Comparison of ENCODE assay signal across 16 mouse cellular contexts in the genomic region with DNA sequence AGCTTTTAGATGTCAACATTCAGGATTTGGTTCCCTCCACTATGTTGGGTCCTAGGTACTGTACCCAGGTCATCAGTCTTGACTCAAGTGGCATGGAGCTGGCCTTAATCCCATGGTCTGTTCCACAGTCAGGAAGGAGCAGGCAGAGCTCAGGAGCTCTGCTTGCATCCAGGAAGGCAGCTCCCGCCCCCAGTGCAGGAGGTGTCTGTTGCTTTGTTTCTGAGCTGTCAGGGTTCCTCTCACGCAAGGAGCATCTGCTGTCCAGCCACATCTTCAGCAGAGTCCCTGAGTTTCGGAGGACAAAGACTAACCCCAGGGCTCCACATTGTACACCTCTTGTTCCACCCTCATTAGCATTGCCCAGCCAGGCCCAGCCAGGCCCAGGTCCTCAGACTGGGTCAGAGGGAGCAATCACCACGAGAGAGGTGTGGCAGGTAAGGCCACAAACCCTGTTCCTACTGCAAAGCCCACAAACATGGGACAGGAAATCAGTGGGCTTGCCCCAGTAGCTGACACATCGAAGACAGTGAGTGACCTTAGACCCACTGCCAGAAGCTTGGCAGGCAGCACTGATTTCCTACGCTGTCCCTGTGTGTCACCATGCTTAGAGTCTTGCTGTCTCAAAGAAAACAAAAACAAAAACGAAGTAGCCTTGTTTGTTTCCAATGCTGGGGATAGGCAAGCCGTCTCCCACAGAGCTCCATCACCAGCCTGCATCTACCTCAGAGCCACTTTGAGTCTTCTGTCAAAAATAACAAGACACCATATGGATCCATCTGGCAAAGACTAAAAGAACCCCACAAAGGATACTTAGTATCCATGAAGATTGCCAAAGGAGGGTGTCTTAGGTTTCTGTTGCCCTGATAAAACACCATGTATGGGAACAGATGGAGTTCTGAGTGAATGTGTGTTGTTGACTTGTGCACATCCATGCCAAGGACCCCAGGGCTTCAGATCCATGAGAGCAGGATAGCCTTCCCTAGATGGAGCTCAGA. TPM values are rescaled to one million over a fixed set of nuclear protein-coding genes. Genes with fewer than 3 reads are reported as not detected.
DNase-seq lines count a peak whose midpoint lies in the region; ATAC-seq and TF ChIP-seq lines count a peak whose summit lies in the region.
"Had no signal": no experiment of that assay in that cellular context is flagged by ENCODE, and none has a peak within 500 bp of the region (broad histone marks: within the 10 kb centered on the region; RNA-seq: fewer than 3 reads in every experiment).

No protein-coding gene starts in this region.

- no peaks in the 10 kb centered on the region for H3K36me3 ChIP-seq in forebrain, embryonic 13.5 days (ENCODE audit: poor library complexity, severe bottlenecking)
- H3K36me3 ChIP-seq in forebrain, embryonic 11.5 days (ENCODE audit: control insufficient read depth, insufficient read depth, low read length): no peaks in the 10 kb centered on the region
- no peaks in the 10 kb centered on the region for H3K36me3 ChIP-seq in liver, embryonic 13.5 days
- H3K36me3 ChIP-seq in liver, embryonic 11.5 days (ENCODE audit: control insufficient read depth, insufficient read depth, low read length): no peaks in the 10 kb centered on the region
- H3K36me3 ChIP-seq in stomach, postnatal 0 days (ENCODE audit: control insufficient read depth, insufficient read depth, low read length): no peaks in the 10 kb centered on the region
- H3K36me3 ChIP-seq: heart, embryonic 12.5 days; limb, embryonic 13.5 days; midbrain, embryonic 15.5 days had no signal

- H3K27me3 ChIP-seq in forebrain, embryonic 13.5 days: no peaks in the 10 kb centered on the region
- H3K27me3 ChIP-seq in forebrain, embryonic 11.5 days (ENCODE audit: control insufficient read depth, insufficient read depth, low read length): no peaks in the 10 kb centered on the region
- peaks cover 32% of the 10 kb centered on the region for H3K27me3 ChIP-seq in liver, embryonic 13.5 days
- H3K27me3 ChIP-seq in liver, embryonic 11.5 days (replicated peaks; ENCODE audit: control insufficient read depth, insufficient read depth, low read length): 0 out of 2 replicates have a peak, but pooled peaks cover 3% of the 10 kb centered on the region
- no peaks in the 10 kb centered on the region for H3K27me3 ChIP-seq in stomach, postnatal 0 days (ENCODE audit: control insufficient read depth, insufficient read depth, low read length)
- H3K27me3 ChIP-seq: limb, embryonic 13.5 days; midbrain, embryonic 15.5 days had no signal

- TF ChIP-seq EP300 in stomach, postnatal 0 days (optimal IDR thresholded peaks at IDR 0.05): no peak

- no peaks in the 10 kb centered on the region for H3K9me3 ChIP-seq in forebrain, embryonic 13.5 days (replicated peaks)
- H3K9me3 ChIP-seq in forebrain, embryonic 11.5 days (ENCODE audit: control insufficient read depth, low read length): no peaks in the 10 kb centered on the region
- H3K9me3 ChIP-seq in liver, embryonic 13.5 days (replicated peaks): no peaks in the 10 kb centered on the region
- no peaks in the 10 kb centered on the region for H3K9me3 ChIP-seq in liver, embryonic 11.5 days (ENCODE audit: control insufficient read depth, low read length)
- H3K9me3 ChIP-seq in stomach, postnatal 0 days (ENCODE audit: control insufficient read depth, low read length): no peaks in the 10 kb centered on the region
- H3K9me3 ChIP-seq: heart, embryonic 12.5 days; limb, embryonic 13.5 days; midbrain, embryonic 15.5 days had no signal

- no peak overlapping the region for H3K4me3 ChIP-seq in forebrain, embryonic 13.5 days
- no peak overlapping the region for H3K4me3 ChIP-seq in forebrain, embryonic 11.5 days (ENCODE audit: low read depth, low read length)
- no peak overlapping the region for H3K4me3 ChIP-seq in liver, embryonic 13.5 days (replicated peaks)
- H3K4me3 ChIP-seq in liver, embryonic 11.5 days (ENCODE audit: low read depth, low read length): no peak overlapping the region
- no peak overlapping the region for H3K4me3 ChIP-seq in stomach, postnatal 0 days (ENCODE audit: low read depth, low read length)
- H3K4me3 ChIP-seq: heart, embryonic 12.5 days; limb, embryonic 13.5 days; midbrain, embryonic 15.5 days had no signal

- TF ChIP-seq POLR2A in brain, embryonic 14.5 days (IDR thresholded peaks at IDR 0.05; ENCODE audit: borderline replicate concordance, extremely low read depth, insufficient read depth, insufficient read length, poor library complexity, severe bottlenecking): no peak

- no peak overlapping the region for H3K27ac ChIP-seq in forebrain, embryonic 13.5 days
- H3K27ac ChIP-seq in forebrain, embryonic 11.5 days (ENCODE audit: low read depth, low read length): no peak overlapping the region
- H3K27ac ChIP-seq in liver, embryonic 13.5 days: no peak overlapping the region; the same call in 1 of the 2 replicates
- H3K27ac ChIP-seq in liver, embryonic 11.5 days (ENCODE audit: low read depth, low read length): no peak overlapping the region
- H3K27ac ChIP-seq in stomach, postnatal 0 days (replicated peaks): 0 out of 2 replicates have a peak overlapping the region, but pooled peaks have one; percentile 13
- H3K27ac ChIP-seq: limb, embryonic 13.5 days; midbrain, embryonic 15.5 days had no signal

- no peak overlapping the region for H3K9ac ChIP-seq in forebrain, embryonic 13.5 days
- H3K9ac ChIP-seq in forebrain, embryonic 11.5 days (ENCODE audit: low read length): no peak overlapping the region
- 0 out of 2 replicates have a peak overlapping the region, but pooled peaks have one; percentile 31 for H3K9ac ChIP-seq in liver, embryonic 13.5 days
- H3K9ac ChIP-seq in liver, embryonic 11.5 days (ENCODE audit: low read depth, low read length): no peak overlapping the region
- no peak overlapping the region for H3K9ac ChIP-seq in stomach, postnatal 0 days (ENCODE audit: low read length)
- H3K9ac ChIP-seq: heart, embryonic 12.5 days; limb, embryonic 13.5 days; lung, embryonic 14.5 days; midbrain, embryonic 15.5 days had no signal

- ATAC-seq in forebrain, embryonic 13.5 days: peak; percentile 48; the same call in 1 of the 2 replicates
- no peak for ATAC-seq in forebrain, embryonic 11.5 days (replicated peaks; ENCODE audit: low FRiP score)
- ATAC-seq in liver, embryonic 13.5 days (ENCODE audit: low read depth): no peak
- ATAC-seq in liver, embryonic 11.5 days (replicated peaks; ENCODE audit: low FRiP score): no peak
- ATAC-seq in stomach, postnatal 0 days (ENCODE audit: low FRiP score, low TSS enrichment): peak; percentile 62
- ATAC-seq: inflammation-experienced regulatory T-cells, adult 6 months; midbrain, embryonic 15.5 days had no signal

- no peak for TF ChIP-seq CTCF in brain, embryonic 14.5 days (IDR thresholded peaks at IDR 0.05; ENCODE audit: borderline replicate concordance, extremely low read depth, insufficient read depth, insufficient read length)
- no peak for TF ChIP-seq CTCF in stomach, postnatal 0 days (IDR thresholded peaks at IDR 0.05; ENCODE audit: low read depth)

- H3K4me2 ChIP-seq in forebrain, embryonic 13.5 days: no peak overlapping the region
- no peak overlapping the region for H3K4me2 ChIP-seq in forebrain, embryonic 11.5 days (ENCODE audit: low read depth, low read length, severe bottlenecking)
- no peak overlapping the region for H3K4me2 ChIP-seq in liver, embryonic 13.5 days
- no peak overlapping the region for H3K4me2 ChIP-seq in liver, embryonic 11.5 days
- no peak overlapping the region for H3K4me2 ChIP-seq in stomach, postnatal 0 days (replicated peaks; ENCODE audit: low read depth)
- H3K4me2 ChIP-seq: heart, embryonic 12.5 days; limb, embryonic 13.5 days; lung, embryonic 14.5 days; midbrain, embryonic 15.5 days had no signal

- DNase-seq in forebrain, embryonic 11.5 days (ENCODE audit: low spot score): no peak
- no peak for DNase-seq in liver, embryonic 13.5 days
- DNase-seq in liver, embryonic 11.5 days (ENCODE audit: low spot score): no peak
- DNase-seq in brain, embryonic 14.5 days (ENCODE audit: low read depth): peak; percentile 65
- no peak for DNase-seq in stomach, postnatal 0 days (ENCODE audit: low spot score)
- no peak for DNase-seq in gastrocnemius, postnatal 4 days (ENCODE audit: low spot score in 2 of 2)
- DNase-seq: cerebellum, adult 9-10 months; gastrocnemius, postnatal 25 days; lung, embryonic 14.5 days; right cerebral cortex, postnatal 4 days; thymus, adult 18-20 months had no signal

- H3K4me1 ChIP-seq in forebrain, embryonic 13.5 days: no peaks in the 10 kb centered on the region
- H3K4me1 ChIP-seq in forebrain, embryonic 11.5 days (replicated peaks; ENCODE audit: control insufficient read depth, insufficient read depth, low read length): no peaks in the 10 kb centered on the region
- H3K4me1 ChIP-seq in liver, embryonic 13.5 days (replicated peaks): peaks cover 39% of the 10 kb centered on the region
- H3K4me1 ChIP-seq in liver, embryonic 11.5 days (replicated peaks; ENCODE audit: control insufficient read depth, insufficient read depth, low read length): no peaks in the 10 kb centered on the region
- H3K4me1 ChIP-seq in stomach, postnatal 0 days (replicated peaks; ENCODE audit: control insufficient read depth, insufficient read depth): peaks cover 4% of the 10 kb centered on the region
- H3K4me1 ChIP-seq: midbrain, embryonic 15.5 days had no signal

- WGBS in forebrain, embryonic 13.5 days: 66% methylated on average over 8 of the region's 8 CpGs
- WGBS in forebrain, embryonic 11.5 days: 74% methylated on average over 8 of the region's 8 CpGs
- 62% methylated on average over 8 of the region's 8 CpGs for WGBS in liver, embryonic 13.5 days (ENCODE audit: insufficient replicate concordance)
- WGBS in liver, embryonic 11.5 days: 70% methylated on average over 8 of the region's 8 CpGs
- 54% methylated on average over 8 of the region's 8 CpGs for WGBS in stomach, postnatal 0 days

RNA-seq across cellular contexts. Expression of gene Slc2a1, which starts 10.0 kb away (rescaled TPM):
- 95.4 and 96.2 TPM in 2 replicates for polyA plus RNA-seq in forebrain, embryonic 13.5 days (2015; fragmentation: Nextera tagmentation; extraction: Ambion mirVana)
- polyA plus RNA-seq in forebrain, embryonic 11.5 days (2014; fragmentation: Nextera tagmentation; extraction: Ambion mirVana): 171 and 181 TPM in 2 replicates
- polyA plus RNA-seq in liver, embryonic 13.5 days (2015; fragmentation: Nextera tagmentation; extraction: Ambion mirVana): 272 and 303 TPM in 2 replicates
- polyA plus RNA-seq in liver, embryonic 11.5 days (2014; fragmentation: Nextera tagmentation; extraction: Ambion mirVana): 150 and 153 TPM in 2 replicates
- 94.7 and 96.9 TPM in 2 replicates for polyA plus RNA-seq in brain, embryonic 14.5 days (2012; rRNA removed)
- polyA plus RNA-seq in stomach, postnatal 0 days (2015; fragmentation: Nextera tagmentation; extraction: Ambion mirVana): 36.9 and 39.8 TPM in 2 replicates
- 1 to 10 TPM; 5.8 to 7.0 TPM for total RNA-seq in gastrocnemius, postnatal 4 days (2021)

Comparison
In these comparisons a context has a peak if more than half of its experiments do, and no peak if none do; other contexts are left out.
1. ATAC-seq: peak in forebrain, embryonic 13.5 days (single experiment) and stomach, postnatal 0 days (single experiment); none in forebrain, embryonic 11.5 days (single experiment), liver, embryonic 13.5 days (single experiment) and liver, embryonic 11.5 days (single experiment).